Mouse (Mus musculus) limb, embryonic 12.5 days (tissue): Measurements from ENCODE around the gene Itpripl2. TPM values are rescaled to one million over a fixed set of nuclear protein-coding genes. Genes with fewer than 3 reads are reported as not detected.

Experiments used
- ATAC-seq: fragments of 200-750 bp; cut with Nextera tagmentation; 2 replicates; pipeline ENCODE4 v1.8.0; 2017; ENCODE audit warnings: low read depth, moderate TSS enrichment; ENCODE audit not compliant: insufficient number of reproducible peaks, insufficient read depth, low FRiP score, low TSS enrichment
- H3K27ac ChIP-seq: fragments of 300-500 bp; sonication (generic); 2 replicates; pipeline ENCODE4 v1.5.1; 2016; ENCODE audit warnings: mild to moderate bottlenecking, moderate library complexity
- H3K27me3 ChIP-seq: fragments of 300-500 bp; sonication (generic); 2 replicates; pipeline ENCODE4 v1.6.1; 2016; ENCODE audit warnings: mild to moderate bottlenecking, moderate library complexity
- H3K36me3 ChIP-seq: fragments of 300-500 bp; sonication (generic); 2 replicates; pipeline ENCODE4 v1.6.1; 2016; ENCODE audit warnings: mild to moderate bottlenecking, moderate library complexity
- H3K4me1 ChIP-seq: fragments of 300-500 bp; sonication (generic); replicated peaks from 2 replicates; pipeline ENCODE4 v1.6.1; 2016
- H3K4me2 ChIP-seq: fragments of 300-500 bp; sonication (generic); 2 replicates; pipeline ENCODE4 v1.6.1; 2016; ENCODE audit warnings: mild to moderate bottlenecking, moderate library complexity
- H3K4me3 ChIP-seq: fragments of 300-500 bp; sonication (generic); replicated peaks from 2 replicates; pipeline ENCODE4 v1.5.1; 2016; ENCODE audit warnings: mild to moderate bottlenecking
- H3K9ac ChIP-seq: fragments of 300-500 bp; sonication (generic); replicated peaks from 2 replicates; pipeline ENCODE4 v1.6.1; 2016; ENCODE audit warnings: mild to moderate bottlenecking, moderate library complexity
- H3K9me3 ChIP-seq: fragments of 300-500 bp; sonication (generic); 2 replicates; pipeline ENCODE4 v1.6.1; 2016; ENCODE audit warnings: mild to moderate bottlenecking, moderate library complexity
- WGBS: fragments of 180-500 bp; shearing (Covaris S2); methylation state at CpG from one replicate; pipeline ENCODE4 v1.1.7; 2016; 5-methylcytosine and 5-hydroxymethylcytosine counted together
- polyA plus RNA-seq: library from polyadenylated mRNA; unstranded; fragments of >200 nt; fragmentation: Nextera tagmentation; extraction: Ambion mirVana; gene quantifications from 2 replicates; pipeline ENCODE4 v1.2.1, GENCODE M21; 2016

The Itpripl2 gene
- polyA plus RNA-seq, 1 experiment from 2014 or later = 5.0 TPM

GRCm38 (mm10) chr7:118462818-118463762, 28.7 kb downstream of the Itpripl2 start:
- Histone ChIP-seq H3K9ac (no peak overlapping the region), H3K36me3 (no peaks in the 10 kb centered on the region), H3K4me1 (peaks cover 10% of the 10 kb centered on the region), H3K9me3 (no peaks in the 10 kb centered on the region), H3K4me2 (no peak overlapping the region), H3K27me3 (no peaks in the 10 kb centered on the region; the same call in 1 of the 2 replicates), H3K4me3 (no peak overlapping the region), H3K27ac (no peak overlapping the region)
- ATAC-seq = no peak
- 42% methylated on average over 11 of the region's 11 CpGs for WGBS

GRCm38 (mm10) chr7:118461400-118462136, 30.2 kb downstream of the Itpripl2 start:
- Histone ChIP-seq H3K9me3 (no peaks in the 10 kb centered on the region), H3K27ac (no peak overlapping the region), H3K4me2 (no peak overlapping the region), H3K27me3 (no peaks in the 10 kb centered on the region; the same call in 1 of the 2 replicates), H3K4me1 (peaks cover 10% of the 10 kb centered on the region), H3K9ac (no peak overlapping the region), H3K4me3 (no peak overlapping the region), H3K36me3 (no peaks in the 10 kb centered on the region)
- 59% methylated on average over 16 of the region's 16 CpGs for WGBS
- ATAC-seq = no peak

GRCm38 (mm10) chr7:118453722-118454121, 38.1 kb downstream of the Itpripl2 start:
- H3K4me1 ChIP-seq = no peaks in the 10 kb centered on the region
- H3K27ac ChIP-seq = no peak overlapping the region
- no peak overlapping the region for H3K4me2 ChIP-seq
- 73% methylated on average over 4 of the region's 4 CpGs for WGBS
- H3K36me3 ChIP-seq = no peaks in the 10 kb centered on the region
- no peak for ATAC-seq
- H3K27me3 ChIP-seq = no peaks in the 10 kb centered on the region
- no peak overlapping the region for H3K4me3 ChIP-seq
- no peaks in the 10 kb centered on the region for H3K9me3 ChIP-seq
- no peak overlapping the region for H3K9ac ChIP-seq

GRCm38 (mm10) chr7:118452940-118453339, 38.8 kb downstream of the Itpripl2 start:
- Histone ChIP-seq H3K9me3 (no peaks in the 10 kb centered on the region), H3K27me3 (peaks cover 7% of the 10 kb centered on the region), H3K4me3 (no peak overlapping the region), H3K4me2 (no peak overlapping the region), H3K9ac (no peak overlapping the region), H3K27ac (no peak overlapping the region), H3K36me3 (no peaks in the 10 kb centered on the region), H3K4me1 (peaks cover 8% of the 10 kb centered on the region)
- no peak for ATAC-seq
- WGBS = 39% methylated on average over 2 of the region's 2 CpGs

- peak; percentile 74 for ATAC-seq
- H3K4me2 ChIP-seq = peak within 1 kb of the TSS; percentile 96
- no peak within 1 kb of the TSS for H3K27ac ChIP-seq
- H3K9me3 ChIP-seq = no peaks in the 10 kb centered on the region
- peak within 1 kb of the TSS; percentile 67 for H3K9ac ChIP-seq
- H3K36me3 ChIP-seq = no peaks in the 10 kb centered on the region
- peak within 1 kb of the TSS; percentile 67 for H3K4me3 ChIP-seq
- peaks cover 20% of the 10 kb centered on the region for H3K4me1 ChIP-seq
- peaks cover 45% of the 10 kb centered on the region for H3K27me3 ChIP-seq
- WGBS = 1% methylated on average over 54 of the region's 58 CpGs
Observed at GRCm38 (mm10) chr7:118448134-118448967, 43.4 kb downstream of the Itpripl2 start, which contains the start of gene Syt17. TSS of gene Syt17 (minus strand) at chr7:118448222.

GRCm38 (mm10) chr7:118447291-118448133, 44.3 kb downstream of the Itpripl2 start:
- ATAC-seq = peak; percentile 39
- no peak overlapping the region for H3K27ac ChIP-seq
- H3K4me3 ChIP-seq = peak overlapping the region; percentile 67
- peak overlapping the region; percentile 96 for H3K4me2 ChIP-seq
- H3K36me3 ChIP-seq = no peaks in the 10 kb centered on the region
- under 1% methylated on average over 65 of the region's 65 CpGs for WGBS
- H3K4me1 ChIP-seq = peaks cover 26% of the 10 kb centered on the region
- H3K9ac ChIP-seq = peak overlapping the region; percentile 67
- H3K27me3 ChIP-seq = peaks cover 48% of the 10 kb centered on the region
- H3K9me3 ChIP-seq = no peaks in the 10 kb centered on the region

- no peak overlapping the region for H3K9ac ChIP-seq
- H3K27ac ChIP-seq = no peak overlapping the region
- WGBS = 44% methylated on average over 7 of the region's 7 CpGs
- H3K9me3 ChIP-seq = no peaks in the 10 kb centered on the region
- H3K36me3 ChIP-seq = no peaks in the 10 kb centered on the region
- no peak overlapping the region for H3K4me2 ChIP-seq
- peaks cover 26% of the 10 kb centered on the region for H3K4me1 ChIP-seq
- no peak overlapping the region for H3K4me3 ChIP-seq
- no peak for ATAC-seq
- peaks cover 51% of the 10 kb centered on the region for H3K27me3 ChIP-seq
Observed at GRCm38 (mm10) chr7:118443895-118444485, 47.8 kb downstream of the Itpripl2 start.

GRCm38 (mm10) chr7:118443371-118443770, 48.4 kb downstream of the Itpripl2 start:
- Histone ChIP-seq H3K4me3 (no peak overlapping the region), H3K9ac (no peak overlapping the region), H3K4me1 (peaks cover 22% of the 10 kb centered on the region), H3K36me3 (no peaks in the 10 kb centered on the region), H3K4me2 (peak overlapping the region; percentile 23), H3K9me3 (no peaks in the 10 kb centered on the region), H3K27me3 (peaks cover 48% of the 10 kb centered on the region), H3K27ac (no peak overlapping the region)
- ATAC-seq = no peak
- 5% methylated on average over 9 of the region's 9 CpGs for WGBS

GRCm38 (mm10) chr7:118441535-118441934, 50.2 kb downstream of the Itpripl2 start:
- Histone ChIP-seq H3K9ac (no peak overlapping the region), H3K4me3 (no peak overlapping the region), H3K4me1 (peaks cover 11% of the 10 kb centered on the region), H3K27ac (no peak overlapping the region), H3K36me3 (no peaks in the 10 kb centered on the region), H3K27me3 (peaks cover 30% of the 10 kb centered on the region), H3K4me2 (no peak overlapping the region), H3K9me3 (no peaks in the 10 kb centered on the region)
- ATAC-seq = no peak
- WGBS = 77% methylated on average over 6 of the region's 6 CpGs
